Mouse (Mus musculus) liver, postnatal 0 days (tissue): ENCODE measurements around the gene 2010003K11Rik. TPM values are rescaled to one million over a fixed set of nuclear protein-coding genes. Genes with fewer than 3 reads are reported as not detected.

Experiments used
- ATAC-seq: fragments of 200-750 bp; cut with Nextera tagmentation; 2 replicates; pipeline ENCODE4 v1.8.0; 2017; ENCODE audit warnings: mild to moderate bottlenecking, moderate library complexity
- DNase-seq: peaks from one replicate; pipeline ENCODE4 v3.0.0-alpha.2; 2016
- H3K27ac ChIP-seq: fragments of 300-500 bp; sonication (generic); 2 replicates; pipeline ENCODE4 v1.5.1; 2014; ENCODE audit warnings: antibody characterized with exemption, moderate library complexity, mild to moderate bottlenecking, low read depth
- H3K27me3 ChIP-seq: fragments of 300-500 bp; sonication (generic); 2 replicates; pipeline ENCODE4 v1.6.1; 2014; ENCODE audit warnings: low read length, control low read depth, mixed read lengths; ENCODE audit not compliant: insufficient read depth
- H3K36me3 ChIP-seq: fragments of 300-500 bp; sonication (generic); replicated peaks from 2 replicates; pipeline ENCODE4 v1.6.1; 2014; ENCODE audit warnings: mild to moderate bottlenecking, control low read depth, low read length, moderate library complexity, mixed read lengths; ENCODE audit not compliant: insufficient read depth
- H3K4me1 ChIP-seq: fragments of 300-500 bp; sonication (generic); 2 replicates; pipeline ENCODE4 v1.6.1; 2014; ENCODE audit warnings: antibody characterized with exemption, mild to moderate bottlenecking, control low read depth; ENCODE audit not compliant: insufficient read depth
- H3K4me2 ChIP-seq: fragments of 300-500 bp; sonication (generic); 2 replicates; pipeline ENCODE4 v1.6.1; 2014; ENCODE audit warnings: low read depth, mild to moderate bottlenecking, low read length, moderate library complexity, mixed read lengths
- H3K4me3 ChIP-seq: fragments of 300-500 bp; sonication (generic); 2 replicates; pipeline ENCODE4 v1.5.1; 2014; ENCODE audit warnings: low read depth, low read length
- H3K9ac ChIP-seq: fragments of 300-500 bp; sonication (generic); replicated peaks from 2 replicates; pipeline ENCODE4 v1.6.1; 2014; ENCODE audit warnings: mild to moderate bottlenecking, moderate library complexity
- H3K9me3 ChIP-seq: fragments of 300-500 bp; sonication (generic); 2 replicates; pipeline ENCODE4 v1.6.1; 2016; ENCODE audit warnings: mild to moderate bottlenecking, control low read depth, low read length, mixed read lengths
- CTCF ChIP-seq: sonication (generic); IDR thresholded peaks from 2 replicates; pipeline ENCODE4 v1.5.1; 2016; ENCODE audit warnings: antibody characterized with exemption, low read depth
- EP300 ChIP-seq: IDR thresholded peaks from 2 replicates; pipeline ENCODE4 v1.6.1; 2016; ENCODE audit warnings: antibody characterized with exemption, low read depth, mild to moderate bottlenecking
- WGBS: fragments of 180-500 bp; shearing (Covaris S2); extraction: QIAGEN DNeasy Blood & Tissue Kit; methylation state at CpG from one replicate; pipeline ENCODE4 v1.1.7; 2014; ENCODE audit not compliant: insufficient replicate concordance; 5-methylcytosine and 5-hydroxymethylcytosine counted together
- polyA plus RNA-seq: library from polyadenylated mRNA; unstranded; fragments of >200 nt; fragmentation: Nextera tagmentation; extraction: Ambion mirVana; gene quantifications from 2 replicates; pipeline ENCODE4 v1.2.1, GENCODE M21; 2015

Gene 2010003K11Rik
- polyA plus RNA-seq, 1 experiment from 2014 or later: 5.8 TPM

DNA sequence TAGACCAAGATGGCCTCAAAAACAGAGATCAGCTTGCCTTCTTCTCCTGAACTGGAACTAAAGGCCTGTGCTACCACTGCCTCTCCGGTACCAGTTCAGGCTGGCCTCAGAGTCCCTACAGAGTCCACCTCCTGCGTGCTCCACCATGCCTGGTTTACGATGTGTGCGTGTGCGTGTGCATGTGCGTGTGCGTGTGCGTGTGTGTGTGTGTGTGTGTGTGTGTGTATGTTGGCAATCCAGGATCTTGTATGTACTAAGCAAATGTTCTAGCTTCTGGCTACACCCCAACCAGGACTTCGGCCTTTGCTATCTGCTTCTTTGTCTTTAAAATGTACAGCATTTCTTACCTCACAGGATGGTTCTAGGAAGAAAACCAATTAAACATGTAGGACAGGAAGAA, 49.2 kb downstream of the 2010003K11Rik start:
- Histone ChIP-seq H3K27me3 (no peaks in the 10 kb centered on the region), H3K9me3 (no peaks in the 10 kb centered on the region), H3K9ac (no peak overlapping the region), H3K36me3 (no peaks in the 10 kb centered on the region), H3K27ac (no peak overlapping the region), H3K4me1 (no peaks in the 10 kb centered on the region), H3K4me2 (no peak overlapping the region), H3K4me3 (no peak overlapping the region)
- WGBS: 94% methylated on average over 9 of the region's 9 CpGs
- DNase-seq (no peak), ATAC-seq (no peak)
- no peak for TF ChIP-seq EP300
- no peak for TF ChIP-seq CTCF

DNA sequence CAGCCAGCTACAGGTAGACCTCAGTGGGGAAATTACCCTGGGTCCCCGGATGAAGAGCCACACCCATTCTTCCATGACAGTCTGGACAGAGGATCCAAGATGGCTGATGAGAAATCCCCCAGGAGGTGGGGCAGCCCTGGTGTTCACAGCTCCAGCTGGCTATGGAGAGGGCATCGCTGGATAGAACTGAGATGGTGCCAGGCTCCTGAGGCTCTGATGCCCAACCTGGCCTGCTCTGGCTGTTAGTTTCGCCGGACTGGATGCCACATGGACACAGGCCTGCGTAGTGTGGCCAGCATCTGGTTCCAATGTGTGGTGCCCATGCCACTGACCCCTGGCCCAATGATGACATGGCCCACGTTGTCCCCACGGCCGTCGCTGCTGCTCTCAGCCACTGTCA, 50.9 kb downstream of the 2010003K11Rik start:
- Histone ChIP-seq H3K4me1 (no peaks in the 10 kb centered on the region), H3K4me2 (no peak overlapping the region), H3K4me3 (no peak overlapping the region), H3K27ac (no peak overlapping the region), H3K9ac (no peak overlapping the region), H3K9me3 (no peaks in the 10 kb centered on the region), H3K36me3 (no peaks in the 10 kb centered on the region), H3K27me3 (no peaks in the 10 kb centered on the region)
- TF ChIP-seq CTCF (no peak), EP300 (no peak)
- 74% methylated on average over 9 of the region's 9 CpGs for WGBS
- ATAC-seq (no peak), DNase-seq (no peak)

Other genes with a start within 250 kb of the 2010003K11Rik start
- 3.3 and 3.4 TPM in 2 replicates for gene Ssh3, start 229.4 kb downstream of the 2010003K11Rik start, polyA plus RNA-seq
- gene Ankrd13d, start 215.4 kb downstream of the 2010003K11Rik start, polyA plus RNA-seq: 0.54 and 0.92 TPM in 2 replicates
- 11.9 and 14.8 TPM in 2 replicates for gene Grk2, start 192.4 kb downstream of the 2010003K11Rik start, polyA plus RNA-seq
- gene Kdm2a, start 100.3 kb downstream of the 2010003K11Rik start, polyA plus RNA-seq: 7.8 and 8.5 TPM in 2 replicates
- 14.8 and 19.0 TPM in 2 replicates for gene Rhod, start 59.2 kb downstream of the 2010003K11Rik start, polyA plus RNA-seq
- 0.15 and 0.19 TPM in 2 replicates for gene Syt12, start 21.1 kb downstream of the 2010003K11Rik start, polyA plus RNA-seq
- 220 and 283 TPM in 2 replicates for gene Pcx, start 11.9 kb upstream of the 2010003K11Rik start, polyA plus RNA-seq
- gene Lrfn4, start 117.1 kb upstream of the 2010003K11Rik start, polyA plus RNA-seq: 0.15 and 0.21 TPM in 2 replicates
- 16.6 and 17.3 TPM in 2 replicates for gene Rce1, start 127.1 kb upstream of the 2010003K11Rik start, polyA plus RNA-seq
- gene Gm960, start 200.1 kb upstream of the 2010003K11Rik start, polyA plus RNA-seq: 0.21 and 0.33 TPM in 2 replicates
- 0.59 and 0.72 TPM in 2 replicates for gene Sptbn2, start 212.6 kb upstream of the 2010003K11Rik start, polyA plus RNA-seq